Mouse (Mus musculus) kidney, postnatal 0 days (tissue): ENCODE data around the gene Mpp5. TPM values are rescaled to one million over a fixed set of nuclear protein-coding genes. Genes with fewer than 3 reads are reported as not detected.

Experiments used
- ATAC-seq: fragments of 200-750 bp; cut with Nextera tagmentation; replicated peaks from 2 replicates; pipeline ENCODE4 v1.8.0; 2017; ENCODE audit warnings: low read depth, moderate number of reproducible peaks, moderate TSS enrichment, moderate library complexity; ENCODE audit not compliant: low FRiP score
- DNase-seq: peaks from one replicate; pipeline ENCODE4 v3.0.0-alpha.2; 2016; ENCODE audit warnings: low spot score
- H3K27ac ChIP-seq: fragments of 300-500 bp; sonication (generic); 2 replicates; pipeline ENCODE4 v1.5.1; 2014; ENCODE audit warnings: mild to moderate bottlenecking
- H3K27me3 ChIP-seq: fragments of 300-500 bp; sonication (generic); 2 replicates; pipeline ENCODE4 v1.6.1; 2014; ENCODE audit warnings: low read length, mixed read lengths; ENCODE audit not compliant: insufficient read depth
- H3K36me3 ChIP-seq: fragments of 300-500 bp; sonication (generic); 2 replicates; pipeline ENCODE4 v1.6.1; 2014; ENCODE audit warnings: low read length, mixed read lengths; ENCODE audit not compliant: insufficient read depth
- H3K4me1 ChIP-seq: fragments of 300-500 bp; sonication (generic); replicated peaks from 2 replicates; pipeline ENCODE4 v1.6.1; 2014; ENCODE audit warnings: antibody characterized with exemption, low read length, mixed read lengths; ENCODE audit not compliant: insufficient read depth
- H3K4me2 ChIP-seq: fragments of 300-500 bp; sonication (generic); 2 replicates; pipeline ENCODE4 v1.6.1; 2014; ENCODE audit warnings: mild to moderate bottlenecking, low read length, moderate library complexity, mixed read lengths
- H3K4me3 ChIP-seq: fragments of 300-500 bp; sonication (generic); replicated peaks from 2 replicates; pipeline ENCODE4 v1.5.1; 2014; ENCODE audit warnings: low read depth, low read length
- H3K9ac ChIP-seq: fragments of 300-500 bp; sonication (generic); 2 replicates; pipeline ENCODE4 v1.6.1; 2014; ENCODE audit warnings: low read depth, low read length
- H3K9me3 ChIP-seq: fragments of 300-500 bp; sonication (generic); replicated peaks from 2 replicates; pipeline ENCODE4 v1.6.1; 2016; ENCODE audit warnings: low read length, inconsistent platforms, mixed read lengths
- CTCF ChIP-seq: IDR thresholded peaks from 2 replicates; pipeline ENCODE4 v1.5.1; 2016; ENCODE audit warnings: antibody characterized with exemption, low read depth, mild to moderate bottlenecking, moderate library complexity
- WGBS: fragments of 180-500 bp; shearing (Covaris S2); extraction: QIAGEN DNeasy Blood & Tissue Kit; methylation state at CpG from one replicate; pipeline ENCODE4 v1.1.7; 2014; 5-methylcytosine and 5-hydroxymethylcytosine counted together
- polyA plus RNA-seq: library from polyadenylated mRNA; unstranded; fragments of >200 nt; fragmentation: Nextera tagmentation; extraction: Ambion mirVana; gene quantifications from 2 replicates; pipeline ENCODE4 v1.2.1, GENCODE M21; 2015

Gene Mpp5
- polyA plus RNA-seq, 1 experiment from 2014 or later: 28.5 TPM

DNA sequence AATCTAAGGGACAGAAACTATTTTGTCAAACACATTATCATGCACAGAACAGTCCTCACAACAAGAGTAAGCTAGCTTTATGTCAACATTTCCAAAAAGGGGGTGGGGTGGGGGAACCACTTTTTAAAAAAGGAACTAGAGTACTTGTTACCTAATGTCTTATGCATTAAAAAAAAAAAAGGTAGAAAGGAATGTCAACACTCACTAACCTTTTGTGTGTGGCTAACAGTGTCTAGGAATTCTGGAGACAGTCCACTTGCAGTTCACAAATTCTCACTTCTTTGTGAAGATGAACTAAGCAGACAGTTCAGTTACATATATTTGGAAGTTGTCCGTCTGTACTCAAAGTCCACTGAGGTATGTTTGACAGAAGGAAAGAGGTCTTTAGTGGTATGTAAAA lies 1.3 kb upstream of the Mpp5 start:
- 41% methylated on average over 1 of the region's 1 CpGs for WGBS
- no peak overlapping the region for H3K27ac ChIP-seq
- H3K4me1 ChIP-seq: 0 out of 2 replicates have a peak, but pooled peaks cover 3% of the 10 kb centered on the region
- no peaks in the 10 kb centered on the region for H3K36me3 ChIP-seq
- H3K9ac ChIP-seq: no peak overlapping the region
- H3K9me3 ChIP-seq: no peaks in the 10 kb centered on the region
- no peaks in the 10 kb centered on the region for H3K27me3 ChIP-seq
- H3K4me3 ChIP-seq: no peak overlapping the region
- DNase-seq (no peak), ATAC-seq (no peak)
- TF ChIP-seq CTCF: no peak
- no peak overlapping the region for H3K4me2 ChIP-seq

DNA sequence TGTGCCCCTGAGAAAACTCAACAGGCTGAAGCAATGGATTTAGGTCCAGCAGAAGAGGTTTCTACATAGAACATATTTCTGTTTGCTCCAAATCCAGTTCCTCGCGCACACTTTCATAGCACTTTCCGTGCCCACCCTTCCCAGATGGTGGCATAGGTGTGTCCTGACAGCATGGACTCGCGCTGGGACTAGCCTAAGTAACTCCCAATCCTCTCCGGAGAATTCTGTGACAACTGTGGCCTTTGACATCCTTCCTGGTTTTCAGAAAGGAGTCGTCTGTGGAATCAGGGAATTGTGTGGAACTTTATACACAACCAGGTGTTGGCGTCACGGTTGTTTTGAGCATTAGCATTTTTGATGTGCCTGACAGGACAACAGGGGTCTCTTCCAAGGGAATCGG lies 594 bp upstream of the Mpp5 start:
- no peak for TF ChIP-seq CTCF
- Histone ChIP-seq H3K4me2 (peak overlapping the region; percentile 96), H3K9ac (peak overlapping the region; percentile 55; the same call in 1 of the 2 replicates), H3K9me3 (no peaks in the 10 kb centered on the region), H3K4me1 (0 out of 2 replicates have a peak, but pooled peaks cover 3% of the 10 kb centered on the region), H3K27me3 (no peaks in the 10 kb centered on the region), H3K4me3 (peak overlapping the region; percentile 94), H3K27ac (peak overlapping the region; percentile 13; the same call in 1 of the 2 replicates), H3K36me3 (no peaks in the 10 kb centered on the region)
- ATAC-seq (peak; percentile 5; the same call in 1 of the 2 replicates), DNase-seq (peak; percentile 41)
- WGBS: under 1% methylated on average over 10 of the region's 10 CpGs

DNA sequence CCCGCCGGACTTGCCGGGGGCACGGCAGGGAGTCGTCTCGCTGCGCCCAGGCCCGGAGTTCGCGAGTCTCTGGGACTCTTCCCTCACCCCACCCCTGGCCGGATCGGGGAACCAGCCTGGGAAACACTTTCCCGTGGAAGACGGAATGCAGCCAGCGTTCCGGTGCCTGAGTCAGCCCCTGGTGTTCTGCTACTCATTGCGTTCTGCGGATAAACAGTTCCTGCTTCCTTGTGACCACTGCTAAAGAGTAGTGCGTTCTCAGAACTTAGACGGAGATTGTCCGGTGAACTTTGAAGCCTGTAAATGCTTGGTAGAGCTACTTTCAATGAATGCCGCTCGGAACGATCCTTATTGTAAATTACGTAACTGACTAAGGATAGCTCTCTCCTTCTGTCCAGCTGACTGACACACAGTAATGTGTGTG lies 683 bp downstream of the Mpp5 start:
- TF ChIP-seq CTCF: no peak
- Histone ChIP-seq H3K4me1 (0 out of 2 replicates have a peak, but pooled peaks cover 3% of the 10 kb centered on the region), H3K9ac (peak overlapping the region; percentile 92), H3K4me2 (peak overlapping the region; percentile 60), H3K36me3 (no peaks in the 10 kb centered on the region), H3K9me3 (no peaks in the 10 kb centered on the region), H3K27me3 (no peaks in the 10 kb centered on the region), H3K27ac (peak overlapping the region; percentile 98), H3K4me3 (peak overlapping the region; percentile 94)
- 1% methylated on average over 25 of the region's 25 CpGs for WGBS
- peak; percentile 77 for DNase-seq
- ATAC-seq: peak; percentile 30

DNA sequence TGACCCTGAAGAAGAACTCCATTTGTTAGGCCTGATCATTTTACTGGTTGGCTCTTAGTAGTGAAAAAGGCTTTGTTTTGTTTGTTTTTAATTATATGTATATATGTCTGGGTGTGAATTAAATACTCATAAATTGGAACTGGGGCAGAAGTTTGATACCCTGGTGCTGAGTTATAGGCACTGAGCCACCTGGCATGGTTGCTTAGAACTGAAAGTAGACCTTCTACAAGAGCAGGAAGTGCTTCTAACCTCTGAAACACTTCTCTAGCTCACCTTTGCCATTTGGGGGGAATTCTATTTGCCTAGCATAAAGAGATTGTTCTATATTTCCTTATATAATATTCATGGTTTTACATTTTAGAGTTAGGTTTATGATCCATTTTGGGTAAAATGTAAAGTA lies 13.3 kb downstream of the Mpp5 start:
- no peak for TF ChIP-seq CTCF
- H3K27me3 ChIP-seq: no peaks in the 10 kb centered on the region
- no peaks in the 10 kb centered on the region for H3K9me3 ChIP-seq
- H3K4me2 ChIP-seq: no peak overlapping the region
- ATAC-seq (no peak), DNase-seq (no peak)
- H3K9ac ChIP-seq: no peak overlapping the region
- H3K27ac ChIP-seq: no peak overlapping the region
- H3K36me3 ChIP-seq: no peaks in the 10 kb centered on the region
- no peak overlapping the region for H3K4me3 ChIP-seq
- H3K4me1 ChIP-seq: no peaks in the 10 kb centered on the region

DNA sequence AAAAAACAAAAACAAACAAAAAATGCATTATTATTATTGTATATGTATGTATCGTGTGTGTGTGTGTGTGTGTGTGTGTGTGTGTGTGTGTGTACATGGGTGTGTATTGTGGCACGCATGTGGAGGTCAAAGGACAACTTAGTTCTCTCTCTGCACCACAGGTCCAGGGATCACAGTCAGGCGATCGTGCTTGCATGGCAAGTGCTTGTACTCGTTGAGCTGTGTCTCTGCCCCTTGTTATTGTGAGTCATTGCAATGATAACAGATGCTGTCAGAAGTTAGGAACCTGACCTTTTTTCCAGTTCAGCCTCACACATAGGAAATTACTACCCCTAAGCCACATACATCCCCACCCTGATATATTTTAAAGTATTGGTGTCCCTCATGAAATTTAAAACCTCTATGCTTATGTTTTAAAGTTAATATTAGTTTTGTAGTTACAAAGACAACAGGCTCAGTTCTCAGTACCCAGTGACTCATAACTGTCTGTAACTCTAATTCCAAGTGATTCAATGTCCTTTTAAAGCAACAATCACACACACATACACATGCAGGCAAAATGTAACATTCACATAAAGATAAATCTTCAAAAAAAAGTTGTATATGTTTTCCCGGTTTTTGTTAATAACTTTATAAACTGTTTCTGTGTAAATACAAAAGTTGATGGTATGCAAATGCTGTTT lies 20.5 kb downstream of the Mpp5 start:
- ATAC-seq (no peak; the same call in 1 of the 2 replicates), DNase-seq (peak; percentile 18)
- H3K4me2 ChIP-seq: no peak overlapping the region
- H3K4me3 ChIP-seq: no peak overlapping the region
- no peaks in the 10 kb centered on the region for H3K4me1 ChIP-seq
- no peaks in the 10 kb centered on the region for H3K27me3 ChIP-seq
- TF ChIP-seq CTCF: no peak
- WGBS: 55% methylated on average over 6 of the region's 6 CpGs
- H3K27ac ChIP-seq: no peak overlapping the region
- H3K9me3 ChIP-seq: no peaks in the 10 kb centered on the region
- H3K9ac ChIP-seq: no peak overlapping the region
- H3K36me3 ChIP-seq: no peaks in the 10 kb centered on the region

DNA sequence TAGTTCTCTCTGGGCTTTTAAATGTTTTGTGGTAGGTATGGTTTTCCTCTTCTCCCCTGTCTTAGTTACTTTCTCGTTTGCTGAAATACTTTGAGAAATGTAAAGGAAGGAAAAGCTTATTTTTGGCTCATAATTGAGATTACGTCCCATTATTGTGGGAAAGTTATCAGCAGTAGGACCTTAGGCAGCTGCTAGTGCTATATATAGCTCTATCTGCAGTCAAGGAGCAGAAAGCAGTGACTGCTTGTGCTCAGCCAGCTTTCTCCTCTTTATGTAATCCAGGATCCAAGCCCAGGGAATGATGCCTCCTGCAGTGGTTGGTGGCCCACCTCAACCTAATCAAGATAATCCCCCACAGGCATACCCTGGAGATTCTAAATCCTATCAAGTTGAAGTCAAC lies 24.5 kb downstream of the Mpp5 start:
- ATAC-seq (no peak), DNase-seq (no peak)
- H3K4me1 ChIP-seq: no peaks in the 10 kb centered on the region
- TF ChIP-seq CTCF: no peak
- no peaks in the 10 kb centered on the region for H3K36me3 ChIP-seq
- no peak overlapping the region for H3K4me2 ChIP-seq
- H3K27ac ChIP-seq: no peak overlapping the region
- WGBS: 56% methylated on average over 2 of the region's 2 CpGs
- no peaks in the 10 kb centered on the region for H3K27me3 ChIP-seq
- no peak overlapping the region for H3K4me3 ChIP-seq
- no peak overlapping the region for H3K9ac ChIP-seq
- no peaks in the 10 kb centered on the region for H3K9me3 ChIP-seq
